Mouse (Mus musculus) granulocyte monocyte progenitor cell, adult 5-6 weeks (primary cell): ENCODE measurements around the gene Gm49384. TPM values are rescaled to one million over a fixed set of nuclear protein-coding genes. Genes with fewer than 3 reads are reported as not detected.

Experiments
- ATAC-seq: replicated peaks from 2 replicates; pipeline ENCODE4 v1.8.0; 2016; ENCODE audit warnings: mild to moderate bottlenecking, moderate TSS enrichment, inconsistent platforms; ENCODE audit not compliant: poor library complexity, severe bottlenecking
- total RNA-seq, 2 experiments: library from RNA; stranded (forward) in 1 of 2; stranded (reverse) in 1 of 2; fragments of 200-712, 200-1000 nt in 1 of 2; fragments of >200 nt in 1 of 2; fragmentation: Nextera tagmentation in 1 of 2; gene quantifications; 2 replicates each; pipeline ENCODE4 v1.2.3; 2014 to 2017

Gm49384 gene
- total RNA-seq, 2 experiments from 2014 or later, result 7.2 to 38.3 TPM

- no peak for ATAC-seq
Observed at GRCm38 (mm10) chr12:69208520-69208919, 4.5 kb upstream of the Gm49384 start.

GRCm38 (mm10) chr12:69207926-69208325 lies 3.9 kb upstream of the Gm49384 start:
- no peak for ATAC-seq

- ATAC-seq, result no peak
Observed at GRCm38 (mm10) chr12:69207396-69207795, 3.3 kb upstream of the Gm49384 start.

GRCm38 (mm10) chr12:69198985-69199384 lies 5.1 kb downstream of the Gm49384 start:
- no peak for ATAC-seq

GRCm38 (mm10) chr12:69198164-69198535 lies 5.9 kb downstream of the Gm49384 start, which contains the start of gene Dnaaf2:
Dnaaf2 (minus strand) TSS chr12:69198429.
- peak; percentile 21 for ATAC-seq

GRCm38 (mm10) chr12:69197378-69198163 lies 6.5 kb downstream of the Gm49384 start:
- peak; percentile 59 for ATAC-seq

GRCm38 (mm10) chr12:69196444-69197377 lies 7.4 kb downstream of the Gm49384 start, which contains the start of gene Gm49383:
Gm49383 (minus strand) TSS chr12:69197104.
- peak; percentile 82 for ATAC-seq

GRCm38 (mm10) chr12:69192637-69193036 lies 11.4 kb downstream of the Gm49384 start:
- no peak for ATAC-seq

GRCm38 (mm10) chr12:69191396-69191795 lies 12.7 kb downstream of the Gm49384 start:
- no peak for ATAC-seq

GRCm38 (mm10) chr12:69190522-69190921 lies 13.5 kb downstream of the Gm49384 start:
- peak; percentile 64 for ATAC-seq

- ATAC-seq, result no peak
Observed at GRCm38 (mm10) chr12:69190074-69190473, 14.0 kb downstream of the Gm49384 start.

- ATAC-seq, result no peak
Observed at GRCm38 (mm10) chr12:69186811-69187471, 17.1 kb downstream of the Gm49384 start.

- no peak for ATAC-seq
Observed at GRCm38 (mm10) chr12:69185371-69185770, 18.7 kb downstream of the Gm49384 start.

- peak; percentile 43 for ATAC-seq
Observed at GRCm38 (mm10) chr12:69184342-69185295, 19.4 kb downstream of the Gm49384 start.

GRCm38 (mm10) chr12:69183583-69184308 lies 20.3 kb downstream of the Gm49384 start, which contains the start of the genes Rpl36al and Mgat2:
Rpl36al (minus strand) TSS chr12:69184083.
Mgat2 (plus strand) TSS chr12:69184157.
- ATAC-seq, result peak; percentile 82

GRCm38 (mm10) chr12:69181800-69182199 lies 22.3 kb downstream of the Gm49384 start:
- no peak for ATAC-seq

- ATAC-seq, result no peak
Observed at GRCm38 (mm10) chr12:69179371-69179770, 24.7 kb downstream of the Gm49384 start.

- ATAC-seq, result no peak
Observed at GRCm38 (mm10) chr12:69177526-69177925, 26.5 kb downstream of the Gm49384 start.

GRCm38 (mm10) chr12:69175975-69176374 lies 28.1 kb downstream of the Gm49384 start:
- ATAC-seq, result no peak
